Mouse (Mus musculus) stomach, postnatal 0 days (tissue): Measurements from ENCODE around the gene Gng7. TPM values are rescaled to one million over a fixed set of nuclear protein-coding genes. Genes with fewer than 3 reads are reported as not detected.

Experiments
- ATAC-seq: fragments of 200-750 bp; cut with Nextera tagmentation; 2 replicates; pipeline ENCODE4 v1.8.0; 2017; ENCODE audit not compliant: low FRiP score, low TSS enrichment
- DNase-seq: peaks from one replicate; pipeline ENCODE4 v3.0.0-alpha.2; 2016; ENCODE audit warnings: low spot score
- H3K27ac ChIP-seq: fragments of 300-500 bp; sonication (generic); replicated peaks from 2 replicates; pipeline ENCODE4 v1.5.1; 2014; ENCODE audit warnings: mild to moderate bottlenecking, control low read depth
- H3K27me3 ChIP-seq: fragments of 300-500 bp; sonication (generic); 2 replicates; pipeline ENCODE4 v1.6.1; 2014; ENCODE audit warnings: low read length; ENCODE audit not compliant: control insufficient read depth, insufficient read depth
- H3K36me3 ChIP-seq: fragments of 300-500 bp; sonication (generic); 2 replicates; pipeline ENCODE4 v1.6.1; 2014; ENCODE audit warnings: low read length, mixed read lengths; ENCODE audit not compliant: control insufficient read depth, insufficient read depth
- H3K4me1 ChIP-seq: fragments of 300-500 bp; sonication (generic); replicated peaks from 2 replicates; pipeline ENCODE4 v1.6.1; 2014; ENCODE audit warnings: antibody characterized with exemption; ENCODE audit not compliant: control insufficient read depth, insufficient read depth
- H3K4me2 ChIP-seq: fragments of 300-500 bp; sonication (generic); replicated peaks from 2 replicates; pipeline ENCODE4 v1.6.1; 2014; ENCODE audit warnings: low read depth, mild to moderate bottlenecking, control low read depth, moderate library complexity
- H3K4me3 ChIP-seq: fragments of 300-500 bp; sonication (generic); 2 replicates; pipeline ENCODE4 v1.5.1; 2014; ENCODE audit warnings: low read depth, low read length, control low read depth
- H3K9ac ChIP-seq: fragments of 300-500 bp; sonication (generic); 2 replicates; pipeline ENCODE4 v1.6.1; 2014; ENCODE audit warnings: mild to moderate bottlenecking, low read length, control low read depth, mixed read lengths
- H3K9me3 ChIP-seq: fragments of 300-500 bp; sonication (generic); 2 replicates; pipeline ENCODE4 v1.6.1; 2016; ENCODE audit warnings: low read length; ENCODE audit not compliant: control insufficient read depth
- CTCF ChIP-seq: IDR thresholded peaks from 2 replicates; pipeline ENCODE4 v1.5.1; 2016; ENCODE audit warnings: antibody characterized with exemption, low read depth, mild to moderate bottlenecking, moderate library complexity
- EP300 ChIP-seq: optimal IDR thresholded peaks from 2 replicates; pipeline ENCODE3; 2016; ENCODE audit warnings: antibody characterized with exemption
- WGBS: fragments of 180-500 bp; shearing (Covaris S2); extraction: QIAGEN DNeasy Blood & Tissue Kit; methylation state at CpG from one replicate; pipeline ENCODE4 v1.1.7; 2014; 5-methylcytosine and 5-hydroxymethylcytosine counted together
- polyA plus RNA-seq: library from polyadenylated mRNA; unstranded; fragments of >200 nt; fragmentation: Nextera tagmentation; extraction: Ambion mirVana; gene quantifications from 2 replicates; pipeline ENCODE4 v1.2.1, GENCODE M21; 2015

The Gng7 gene
- polyA plus RNA-seq, 1 experiment from 2014 or later = 1.3 TPM

DNA sequence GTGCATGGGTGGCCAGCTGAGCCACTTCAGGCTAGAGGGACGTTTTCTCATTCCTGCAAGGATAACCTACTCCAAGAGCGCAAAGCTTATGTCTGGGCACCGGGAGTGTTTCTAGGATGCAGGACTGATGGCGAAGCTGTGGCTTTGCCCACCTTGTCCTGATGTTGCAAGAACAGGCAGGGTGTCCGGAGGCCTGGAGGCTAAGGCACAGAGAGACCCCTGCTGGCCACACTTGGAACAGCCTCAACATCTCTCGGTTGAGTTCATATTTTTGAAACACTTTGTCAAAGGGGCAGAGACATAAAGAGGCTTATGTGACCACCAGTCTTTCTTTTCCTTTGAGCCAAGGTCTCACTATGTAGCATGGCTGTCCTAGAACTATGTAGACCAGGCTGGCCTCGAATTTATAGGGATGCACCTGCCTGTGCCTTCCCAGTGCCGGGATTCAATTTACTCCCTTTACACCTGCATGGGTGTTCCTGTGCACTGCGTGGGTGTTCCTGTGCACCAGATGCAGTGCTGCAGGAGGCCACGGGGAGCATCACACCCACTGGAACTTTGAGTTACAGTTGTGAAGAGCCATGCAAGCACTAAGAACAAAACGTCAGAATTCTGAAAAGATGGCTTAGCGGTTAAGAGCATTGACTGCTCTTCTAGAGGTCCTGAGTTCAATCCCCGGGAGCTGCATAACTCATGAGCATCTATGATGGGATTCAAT lies 26.9 kb upstream of the Gng7 start:
- ATAC-seq (no peak), DNase-seq (peak; percentile 77)
- no peaks in the 10 kb centered on the region for H3K27me3 ChIP-seq
- H3K9me3 ChIP-seq = no peaks in the 10 kb centered on the region
- H3K4me1 ChIP-seq = no peaks in the 10 kb centered on the region
- no peak overlapping the region for H3K9ac ChIP-seq
- no peak overlapping the region for H3K4me3 ChIP-seq
- H3K36me3 ChIP-seq = peaks cover 14% of the 10 kb centered on the region; the same call in 1 of the 2 replicates
- no peak overlapping the region for H3K4me2 ChIP-seq
- no peak overlapping the region for H3K27ac ChIP-seq
- peak; percentile 89 for TF ChIP-seq CTCF
- TF ChIP-seq EP300 = no peak
- 29% methylated on average over 13 of the region's 13 CpGs for WGBS

DNA sequence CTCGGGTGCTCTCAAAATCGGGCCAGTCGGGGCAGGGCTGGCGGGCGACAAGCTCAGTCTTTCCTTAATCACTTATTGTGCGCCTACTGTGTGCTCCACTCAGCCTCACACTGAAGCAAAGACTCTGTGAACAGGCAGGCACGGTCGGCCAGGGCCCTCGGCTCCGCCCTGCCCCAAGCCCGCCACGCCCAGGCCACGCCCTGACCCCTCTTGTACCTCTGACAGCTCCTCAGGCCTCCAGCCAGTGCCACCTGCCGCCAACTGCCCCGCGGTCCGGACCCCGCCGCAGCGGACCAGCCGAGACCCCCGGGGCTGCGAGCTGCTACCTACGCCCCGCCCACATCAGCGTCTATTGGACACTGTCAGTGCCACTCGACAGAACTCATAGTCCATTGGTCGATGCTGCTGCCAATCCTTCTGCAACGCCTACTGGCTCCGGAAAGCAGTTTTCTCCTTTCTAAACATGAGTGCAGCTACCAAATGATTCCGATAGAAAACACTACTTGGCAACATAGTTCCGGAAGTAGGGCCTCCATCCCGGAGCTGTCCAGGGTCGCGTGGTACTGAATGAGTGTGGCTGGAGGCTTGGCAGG lies 22.3 kb upstream of the Gng7 start, which contains the start of gene Slc39a3:
TSS of gene Slc39a3 (minus strand) at position 439 of the 593 bp plus-strand sequence.
- peak; percentile 96 for DNase-seq
- Histone ChIP-seq H3K27me3 (no peaks in the 10 kb centered on the region), H3K4me2 (peak within 1 kb of the TSS; percentile 65), H3K36me3 (peaks cover 3% of the 10 kb centered on the region; the same call in 1 of the 2 replicates), H3K4me1 (no peaks in the 10 kb centered on the region), H3K27ac (peak within 1 kb of the TSS; percentile 58), H3K9ac (peak within 1 kb of the TSS; percentile 79), H3K4me3 (peak within 1 kb of the TSS; percentile 82), H3K9me3 (no peaks in the 10 kb centered on the region)
- peak; percentile 99 for ATAC-seq
- no peak; the same call in 1 of the 2 replicates for TF ChIP-seq CTCF
- TF ChIP-seq EP300 = peak; percentile 90
- WGBS = 1% methylated on average over 34 of the region's 35 CpGs

DNA sequence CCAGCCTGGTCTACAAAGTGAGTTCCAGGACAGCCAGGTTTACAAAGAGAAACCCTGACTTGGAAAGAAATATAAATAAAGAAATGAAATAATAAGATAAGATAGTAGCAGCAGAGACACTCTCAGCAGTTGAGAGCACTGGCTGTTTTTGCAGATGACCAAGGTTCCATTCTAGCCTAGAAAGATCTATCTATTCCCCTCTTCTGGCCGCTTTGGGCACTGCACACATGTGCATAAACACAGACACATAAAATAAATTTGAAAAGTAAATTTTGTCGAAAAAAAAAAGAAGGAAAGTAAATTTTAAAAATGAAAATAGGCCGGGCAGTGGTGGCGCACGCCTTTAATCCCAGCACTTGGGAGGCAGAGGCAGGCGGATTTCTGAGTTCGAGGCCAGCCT lies 21.5 kb upstream of the Gng7 start:
- Histone ChIP-seq H3K4me2 (no peak overlapping the region), H3K9ac (no peak overlapping the region), H3K4me3 (no peak overlapping the region), H3K27me3 (no peaks in the 10 kb centered on the region), H3K27ac (no peak overlapping the region), H3K9me3 (no peaks in the 10 kb centered on the region), H3K4me1 (no peaks in the 10 kb centered on the region), H3K36me3 (peaks cover 4% of the 10 kb centered on the region; the same call in 1 of the 2 replicates)
- DNase-seq = no peak
- WGBS = 66% methylated on average over 7 of the region's 7 CpGs
- no peak for ATAC-seq
- TF ChIP-seq CTCF (peak; percentile 58), EP300 (no peak)

DNA sequence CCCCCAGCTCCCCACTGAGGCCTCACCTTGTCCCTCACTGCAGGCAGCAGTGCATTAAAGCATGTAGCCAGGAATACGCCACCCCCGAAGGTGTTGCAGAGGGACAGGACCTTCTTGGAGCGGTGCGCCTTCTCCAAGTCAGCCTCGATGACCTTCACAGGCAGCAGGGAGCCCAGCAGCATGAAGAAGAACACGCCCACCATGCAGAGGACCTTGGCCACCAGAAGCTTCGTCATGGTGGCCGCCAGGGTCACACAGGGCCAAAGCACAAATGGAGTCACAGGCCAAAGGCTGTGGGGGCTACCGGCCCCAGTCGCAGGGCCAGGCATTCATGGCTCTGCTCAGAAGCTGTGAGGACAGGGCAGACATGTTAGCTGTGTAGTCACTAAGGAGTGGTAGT lies 18.8 kb upstream of the Gng7 start:
- Histone ChIP-seq H3K36me3 (peaks cover 6% of the 10 kb centered on the region; the same call in 1 of the 2 replicates), H3K4me2 (no peak overlapping the region), H3K9me3 (no peaks in the 10 kb centered on the region), H3K4me1 (no peaks in the 10 kb centered on the region), H3K27me3 (no peaks in the 10 kb centered on the region), H3K9ac (no peak overlapping the region), H3K27ac (no peak overlapping the region), H3K4me3 (no peak overlapping the region)
- DNase-seq (no peak), ATAC-seq (no peak)
- TF ChIP-seq EP300 (no peak), CTCF (no peak)
- WGBS = 71% methylated on average over 10 of the region's 10 CpGs

DNA sequence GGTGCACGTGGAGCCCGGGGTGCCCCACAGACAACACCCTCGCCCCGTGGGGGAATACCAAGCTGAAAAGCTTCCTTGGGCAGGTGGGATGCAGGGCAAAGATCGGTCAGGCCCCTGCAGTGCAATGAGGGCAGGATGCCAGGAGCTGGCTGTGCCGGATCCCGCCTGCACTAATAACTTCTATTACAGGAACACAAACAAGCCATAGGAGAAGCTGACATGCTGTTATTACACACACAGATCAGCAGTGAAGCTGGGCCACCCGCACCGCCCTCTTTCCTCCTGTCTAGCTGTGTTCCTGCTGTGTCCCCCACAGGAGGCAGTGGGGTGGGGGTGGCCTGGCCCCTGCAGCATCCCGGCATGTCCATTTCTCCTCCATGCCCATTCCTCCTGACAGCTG lies 14.3 kb upstream of the Gng7 start:
- H3K27me3 ChIP-seq = 0 out of 2 replicates have a peak, but pooled peaks cover 3% of the 10 kb centered on the region
- H3K4me2 ChIP-seq = no peak overlapping the region
- no peaks in the 10 kb centered on the region for H3K4me1 ChIP-seq
- no peaks in the 10 kb centered on the region for H3K9me3 ChIP-seq
- ATAC-seq (no peak), DNase-seq (no peak)
- no peak overlapping the region for H3K27ac ChIP-seq
- WGBS = 58% methylated on average over 10 of the region's 10 CpGs
- no peak overlapping the region for H3K9ac ChIP-seq
- no peak for TF ChIP-seq EP300
- TF ChIP-seq CTCF = no peak
- no peak overlapping the region for H3K4me3 ChIP-seq
- H3K36me3 ChIP-seq = peaks cover 6% of the 10 kb centered on the region; the same call in 1 of the 2 replicates

GRCm38 (mm10) chr10:81028219-81028618 lies 13.5 kb upstream of the Gng7 start:
- no peak overlapping the region for H3K9ac ChIP-seq
- no peak for DNase-seq
- no peak for ATAC-seq
- no peak overlapping the region for H3K4me3 ChIP-seq
- H3K36me3 ChIP-seq = peaks cover 6% of the 10 kb centered on the region; the same call in 1 of the 2 replicates
- no peak overlapping the region for H3K27ac ChIP-seq
- H3K9me3 ChIP-seq = no peaks in the 10 kb centered on the region
- no peak for TF ChIP-seq EP300
- TF ChIP-seq CTCF = no peak
- H3K27me3 ChIP-seq = 0 out of 2 replicates have a peak, but pooled peaks cover 3% of the 10 kb centered on the region
- no peak overlapping the region for H3K4me2 ChIP-seq
- H3K4me1 ChIP-seq = no peaks in the 10 kb centered on the region
